Mouse (Mus musculus): ENCODE measurements around the gene Trat1. TPM values are rescaled to one million over a fixed set of nuclear protein-coding genes. Genes with fewer than 3 reads are reported as not detected.

Trat1 gene
- total RNA-seq, 2 experiments from 2014 or later = not detected

DNA sequence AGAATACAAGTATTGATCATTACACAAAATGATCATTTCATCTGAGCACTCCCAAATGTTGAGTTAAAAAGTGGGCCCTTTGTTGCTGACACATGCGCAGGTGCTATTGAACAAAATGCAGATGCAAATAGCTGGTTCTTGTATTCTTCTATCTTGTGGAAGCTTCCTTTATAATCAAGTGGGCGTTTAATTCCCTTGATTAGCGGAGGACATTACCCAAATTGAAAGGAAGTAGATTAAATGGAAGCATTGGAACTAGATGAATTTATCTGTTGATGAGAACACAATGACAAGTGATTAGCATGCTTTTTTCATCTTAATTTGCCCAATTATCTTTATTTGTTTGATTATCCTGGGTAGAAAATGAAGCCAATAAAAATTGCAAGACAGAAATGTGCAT is 51.6 kb downstream of the Trat1 start:
- no peak for DNase-seq (ENCODE audit: low spot score)

- no peak for DNase-seq (ENCODE audit: low spot score)
These were observed 52.1 kb downstream of the Trat1 start for GRCm38 (mm10) chr16:48719679-48720078.

- no peak for DNase-seq (ENCODE audit: low spot score)
These were observed 55.5 kb downstream of the Trat1 start for GRCm38 (mm10) chr16:48716343-48716742.

GRCm38 (mm10) chr16:48701896-48702295 is 69.9 kb downstream of the Trat1 start:
- DNase-seq (ENCODE audit: low spot score) = no peak

Other genes starting within 250 kb of the Trat1 start
- not detected for gene Retnlb, start 44.8 kb upstream of the Trat1 start, total RNA-seq (2021)
- 1 to 10 TPM; 5.2 to 7.3 TPM for gene Retnla, start 70.5 kb upstream of the Trat1 start, total RNA-seq (2021)
- not detected for gene Retnlg, start 100.6 kb upstream of the Trat1 start, total RNA-seq (2021)
- gene Dzip3, start 222.1 kb upstream of the Trat1 start, total RNA-seq (2021) = 1 to 10 TPM; 3.2 to 3.4 TPM
- gene Cip2a, start 222.2 kb upstream of the Trat1 start, total RNA-seq (2021) = under 1 TPM; 0.40 to 0.53 TPM